Mouse (Mus musculus): ENCODE results near the gene Hspb7. TPM values are rescaled to one million over a fixed set of nuclear protein-coding genes. Genes with fewer than 3 reads are reported as not detected.

Gene Hspb7
- total RNA-seq, 4 experiments from 2014 or later = 0.30 to 0.97 (median 0.73) TPM

GRCm38 (mm10) chr4:141444451-141445327, 24.1 kb downstream of the Hspb7 start, which contains the start of gene Zbtb17:
TSS of gene Zbtb17 (plus strand) at chr4:141444654.
- DNase-seq (ENCODE audit: low spot score in 2 of 2) = peak; percentile 77 to 82

GRCm38 (mm10) chr4:141445328-141445720, 24.7 kb downstream of the Hspb7 start:
- no peak for DNase-seq (ENCODE audit: low spot score in 2 of 2)

- DNase-seq (ENCODE audit: low spot score in 2 of 2) = no peak
These were observed 25.6 kb downstream of the Hspb7 start for GRCm38 (mm10) chr4:141446211-141446610.

GRCm38 (mm10) chr4:141451251-141451650, 30.7 kb downstream of the Hspb7 start:
- DNase-seq (ENCODE audit: low spot score in 2 of 2) = no peak

GRCm38 (mm10) chr4:141451916-141452450, 31.4 kb downstream of the Hspb7 start:
- DNase-seq (ENCODE audit: low spot score in 2 of 2) = no peak

- no peak for DNase-seq (ENCODE audit: low spot score in 2 of 2)
These were observed 34.2 kb downstream of the Hspb7 start for GRCm38 (mm10) chr4:141454581-141455350.

- DNase-seq (ENCODE audit: low spot score in 2 of 2) = no peak
These were observed 34.9 kb downstream of the Hspb7 start for GRCm38 (mm10) chr4:141455526-141455925.

- no peak for DNase-seq (ENCODE audit: low spot score in 2 of 2)
These were observed 35.8 kb downstream of the Hspb7 start for GRCm38 (mm10) chr4:141456193-141456938.

GRCm38 (mm10) chr4:141458236-141458635, 37.7 kb downstream of the Hspb7 start:
- no peak for DNase-seq (ENCODE audit: low spot score in 2 of 2)

GRCm38 (mm10) chr4:141458888-141459287, 38.3 kb downstream of the Hspb7 start:
- no peak for DNase-seq (ENCODE audit: low spot score in 2 of 2)

GRCm38 (mm10) chr4:141459766-141460165, 39.2 kb downstream of the Hspb7 start:
- no peak for DNase-seq (ENCODE audit: low spot score in 2 of 2)

GRCm38 (mm10) chr4:141460481-141460880, 39.9 kb downstream of the Hspb7 start:
- no peak for DNase-seq (ENCODE audit: low spot score in 2 of 2)

GRCm38 (mm10) chr4:141461088-141461487, 40.5 kb downstream of the Hspb7 start:
- DNase-seq (ENCODE audit: low spot score in 2 of 2) = no peak

GRCm38 (mm10) chr4:141461576-141461975, 41.0 kb downstream of the Hspb7 start:
- no peak for DNase-seq (ENCODE audit: low spot score in 2 of 2)

- DNase-seq (ENCODE audit: low spot score in 2 of 2) = no peak
These were observed 42.9 kb downstream of the Hspb7 start for GRCm38 (mm10) chr4:141463472-141463871.

GRCm38 (mm10) chr4:141464722-141465121, 44.1 kb downstream of the Hspb7 start:
- no peak for DNase-seq (ENCODE audit: low spot score in 2 of 2)

GRCm38 (mm10) chr4:141465512-141466288, 45.1 kb downstream of the Hspb7 start:
- no peak for DNase-seq (ENCODE audit: low spot score in 2 of 2)

GRCm38 (mm10) chr4:141466289-141466795, 45.8 kb downstream of the Hspb7 start:
- DNase-seq (ENCODE audit: low spot score in 2 of 2) = no peak

- no peak for DNase-seq (ENCODE audit: low spot score in 2 of 2)
These were observed 46.4 kb downstream of the Hspb7 start for GRCm38 (mm10) chr4:141466844-141467580.

GRCm38 (mm10) chr4:141467581-141467927, 47.0 kb downstream of the Hspb7 start:
- DNase-seq (ENCODE audit: low spot score in 2 of 2) = no peak

All from left cerebral cortex, adult 8-10 months (tissue).